Comparison of ENCODE assay signal across 17 mouse cellular contexts in the genomic region with DNA sequence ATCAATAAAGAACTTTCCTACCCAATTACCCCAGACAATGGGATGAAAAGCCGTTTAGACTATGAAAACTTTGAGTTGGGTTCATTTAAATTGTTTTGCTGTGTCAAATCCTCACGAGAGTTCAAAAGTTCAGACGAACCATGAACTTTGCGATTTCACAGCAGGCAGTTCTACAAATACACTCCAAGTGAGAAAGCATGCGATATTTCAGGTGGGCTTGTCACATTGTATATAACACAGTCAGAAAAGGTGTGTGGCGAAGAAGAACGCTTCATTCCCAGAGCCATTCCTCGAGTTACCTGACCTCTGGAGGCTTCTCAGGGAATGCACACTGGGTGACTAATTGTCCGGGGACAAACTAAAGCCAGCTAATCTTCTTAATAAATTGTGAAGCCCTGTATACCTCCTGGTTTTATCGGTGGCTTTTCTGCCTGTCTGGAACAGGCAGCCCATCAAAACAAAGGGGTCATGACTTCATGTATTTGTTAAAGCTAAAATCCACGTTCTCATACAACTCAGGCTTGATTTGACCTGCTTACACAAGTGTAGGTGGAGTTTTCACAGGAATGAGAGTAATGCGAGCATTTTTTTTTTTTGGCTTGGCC.
A peak's percentile ranks its signal among the peaks of the same experiment; 100 is the strongest.
DNase-seq lines count a peak whose midpoint lies in the region; ATAC-seq lines count a peak whose summit lies in the region.
"Had no signal": no experiment of that assay in that cellular context is flagged by ENCODE, and none has a peak within 500 bp of the region (broad histone marks: within the 10 kb centered on the region; RNA-seq: fewer than 3 reads in every experiment).

No protein-coding gene starts in this region.

- peaks cover 8% of the 10 kb centered on the region; the same call in 1 of the 2 replicates for H3K4me1 ChIP-seq in hindbrain, embryonic 11.5 days (replicated peaks; ENCODE audit: control insufficient read depth, insufficient read depth, low read length)
- H3K4me1 ChIP-seq in hindbrain, embryonic 16.5 days (ENCODE audit: control insufficient read depth, insufficient read depth, low read depth, low read length): peaks cover 6% of the 10 kb centered on the region
- peaks cover 19% of the 10 kb centered on the region for H3K4me1 ChIP-seq in neural tube, embryonic 13.5 days (replicated peaks)
- H3K4me1 ChIP-seq: megakaryocyte, embryonic 14.5 days had no signal

- no peak overlapping the region for H3K4me3 ChIP-seq in hindbrain, embryonic 11.5 days (ENCODE audit: low read depth, low read length)
- H3K4me3 ChIP-seq in hindbrain, embryonic 16.5 days (ENCODE audit: low read length): no peak overlapping the region
- H3K4me3 ChIP-seq in neural tube, embryonic 13.5 days: no peak overlapping the region
- H3K4me3 ChIP-seq: erythroblast, embryonic 14.5 days; limb, embryonic 12.5 days; megakaryocyte, embryonic 14.5 days had no signal

- ATAC-seq in hindbrain, embryonic 11.5 days (ENCODE audit: low FRiP score): no peak
- no peak for ATAC-seq in hindbrain, embryonic 16.5 days
- ATAC-seq in neural tube, embryonic 13.5 days (ENCODE audit: low read depth): no peak
- ATAC-seq in cerebellum, adult (ENCODE audit: insufficient number of reproducible peaks, low FRiP score, low TSS enrichment): no peak
- ATAC-seq: forebrain, embryonic 16.5 days; inflammation-experienced regulatory T-cells, adult 6 months had no signal

- no peak overlapping the region for H3K27ac ChIP-seq in hindbrain, embryonic 11.5 days (ENCODE audit: low read depth, low read length)
- H3K27ac ChIP-seq in hindbrain, embryonic 16.5 days (ENCODE audit: low read depth, low read length): no peak overlapping the region
- H3K27ac ChIP-seq in neural tube, embryonic 13.5 days (replicated peaks): no peak overlapping the region

- no peaks in the 10 kb centered on the region for H3K36me3 ChIP-seq in hindbrain, embryonic 11.5 days (ENCODE audit: control insufficient read depth, insufficient read depth, low read length)
- H3K36me3 ChIP-seq in hindbrain, embryonic 16.5 days (ENCODE audit: control insufficient read depth, insufficient read depth, low read length): no peaks in the 10 kb centered on the region
- no peaks in the 10 kb centered on the region for H3K36me3 ChIP-seq in neural tube, embryonic 13.5 days
- H3K36me3 ChIP-seq: hindbrain, embryonic 10.5 days; limb, embryonic 12.5 days had no signal

- peak; percentile 5 for DNase-seq in hindbrain, embryonic 11.5 days (ENCODE audit: low spot score)
- peak; percentile 60 for DNase-seq in Muller cell, postnatal 12 days (ENCODE audit: inconsistent ontology term)
- peak; percentile 1 for DNase-seq in embryo, embryonic 11.5 days (ENCODE audit: low read depth, low spot score)
- DNase-seq in layer of hippocampus, postnatal 36 days: no peak
- DNase-seq in layer of hippocampus, adult 9-11 months: no peak
- DNase-seq: adrenal gland, postnatal 25 days; cerebellum, adult 2 months; lung, postnatal 10 days had no signal

- H3K27me3 ChIP-seq in hindbrain, embryonic 11.5 days (ENCODE audit: control insufficient read depth, insufficient read depth, low read length): peaks cover 3% of the 10 kb centered on the region; the same call in 1 of the 2 replicates
- 0 out of 2 replicates have a peak, but pooled peaks cover 3% of the 10 kb centered on the region for H3K27me3 ChIP-seq in hindbrain, embryonic 16.5 days (replicated peaks; ENCODE audit: control insufficient read depth, insufficient read depth, low read length)
- H3K27me3 ChIP-seq in neural tube, embryonic 13.5 days: peaks cover 63% of the 10 kb centered on the region
- H3K27me3 ChIP-seq: limb, embryonic 12.5 days had no signal

- no peaks in the 10 kb centered on the region for H3K9me3 ChIP-seq in hindbrain, embryonic 11.5 days (ENCODE audit: control insufficient read depth, low read length)
- H3K9me3 ChIP-seq in hindbrain, embryonic 16.5 days (ENCODE audit: control insufficient read depth, low read length): no peaks in the 10 kb centered on the region
- no peaks in the 10 kb centered on the region for H3K9me3 ChIP-seq in neural tube, embryonic 13.5 days
- H3K9me3 ChIP-seq: hindbrain, embryonic 10.5 days; limb, embryonic 12.5 days; megakaryocyte, embryonic 14.5 days had no signal

- 38% methylated on average over 12 of the region's 12 CpGs for WGBS in hindbrain, embryonic 11.5 days
- 46% methylated on average over 12 of the region's 12 CpGs for WGBS in hindbrain, embryonic 16.5 days
- 14% methylated on average over 12 of the region's 12 CpGs for WGBS in neural tube, embryonic 13.5 days

- no peak overlapping the region for H3K4me2 ChIP-seq in hindbrain, embryonic 11.5 days (replicated peaks; ENCODE audit: low read depth, low read length)
- H3K4me2 ChIP-seq in hindbrain, embryonic 16.5 days (ENCODE audit: low read length): no peak overlapping the region
- H3K4me2 ChIP-seq in neural tube, embryonic 13.5 days: peak overlapping the region; percentile 47; the same call in 1 of the 2 replicates

- H3K9ac ChIP-seq in hindbrain, embryonic 11.5 days (ENCODE audit: low read depth, low read length): no peak overlapping the region
- no peak overlapping the region for H3K9ac ChIP-seq in hindbrain, embryonic 16.5 days (ENCODE audit: low read depth, low read length)
- H3K9ac ChIP-seq in neural tube, embryonic 13.5 days: no peak overlapping the region
- H3K9ac ChIP-seq: limb, embryonic 12.5 days had no signal

Comparison
In these comparisons a context has a peak if more than half of its experiments do, and no peak if none do; other contexts are left out.
1. DNase-seq: peak in hindbrain, embryonic 11.5 days (single experiment), Muller cell, postnatal 12 days (single experiment) and embryo, embryonic 11.5 days (single experiment); none in layer of hippocampus, postnatal 36 days (0 of 2) and layer of hippocampus, adult 9-11 months (single experiment).